Mouse (Mus musculus) kidney, adult 2 months (tissue): ENCODE measurements at regions not wholly inside any gene's neighbourhood (a gene's known extent, or its start where the extent isn't known, plus 50 kb on each side); places are given as distances from the start of the nearest gene placed in this dataset.

Source experiments
- DNase-seq: peaks from one replicate; pipeline ENCODE4 v3.0.0; 2021
- H3K27ac ChIP-seq: fragments of 200-500 bp; 2 replicates; pipeline ENCODE4 v1.5.1; 2012; ENCODE audit warnings: low read depth, low read length, control low read depth, inconsistent platforms; ENCODE audit not compliant: insufficient read depth
- H3K27me3 ChIP-seq: fragments of 200-500 bp; replicated peaks from 2 replicates; pipeline ENCODE4 v1.6.1; 2012; ENCODE audit warnings: mild to moderate bottlenecking, moderate library complexity, low read length, inconsistent platforms; ENCODE audit not compliant: control insufficient read depth, insufficient read depth
- H3K36me3 ChIP-seq: fragments of 200-500 bp; 2 replicates; pipeline ENCODE4 v1.6.1; 2012; ENCODE audit warnings: mild to moderate bottlenecking, moderate library complexity, low read length, inconsistent platforms; ENCODE audit not compliant: control insufficient read depth, insufficient read depth
- H3K4me1 ChIP-seq: fragments of 200-500 bp; 2 replicates; pipeline ENCODE4 v1.6.1; 2011; ENCODE audit warnings: low read length; ENCODE audit not compliant: control insufficient read depth, insufficient read depth
- H3K4me3 ChIP-seq: fragments of 200-500 bp; 2 replicates; pipeline ENCODE4 v1.5.1; 2011; ENCODE audit warnings: mild to moderate bottlenecking, low read depth, low read length, control low read depth; ENCODE audit not compliant: insufficient read depth
- CTCF ChIP-seq: fragments of 200-500 bp; conservative IDR thresholded peaks from 2 replicates; pipeline ENCODE4 v1.5.1; 2011; ENCODE audit warnings: low read depth, mild to moderate bottlenecking, control low read depth, low read length, moderate library complexity, mixed read lengths; ENCODE audit not compliant: insufficient read depth, insufficient read length
- POLR2A ChIP-seq: fragments of 200-500 bp; IDR thresholded peaks from one replicate; pipeline ENCODE4 v1.6.1; 2011; ENCODE audit warnings: low read depth, low read length, control low read depth
- WGBS: fragments of 180-500 bp; shearing (Covaris S2); methylation state at CpG from one replicate; pipeline ENCODE4 v1.1.7; 2018; 5-methylcytosine and 5-hydroxymethylcytosine counted together

DNA sequence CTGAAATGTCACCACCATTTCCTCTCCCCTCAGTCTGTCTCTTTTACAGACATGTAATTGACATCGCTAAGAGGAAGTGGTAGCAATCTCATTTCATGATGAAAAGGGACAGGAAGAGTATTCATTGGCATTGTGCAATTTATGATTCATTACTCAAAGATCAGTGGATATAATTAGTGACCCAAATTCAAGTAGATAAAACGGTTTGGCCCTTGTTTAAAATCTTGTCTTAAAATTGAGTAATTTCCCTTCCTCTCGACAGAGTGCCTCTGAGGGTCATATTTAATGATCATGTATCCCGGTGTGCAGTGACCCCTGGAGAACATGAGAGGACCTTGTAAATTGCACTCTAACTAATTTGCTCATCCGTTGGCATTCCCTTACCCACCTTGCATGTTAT, 371.0 kb downstream of the Tmem114 start:
- no peak for DNase-seq
- Histone ChIP-seq H3K27ac (no peak overlapping the region), H3K36me3 (no peaks in the 10 kb centered on the region), H3K4me1 (no peaks in the 10 kb centered on the region), H3K4me3 (no peak overlapping the region), H3K27me3 (no peaks in the 10 kb centered on the region)
- 16% methylated on average over 5 of the region's 5 CpGs for WGBS
- no peak for TF ChIP-seq CTCF
- no peak for TF ChIP-seq POLR2A

- WGBS: 62% methylated on average over 3 of the region's 3 CpGs
- Histone ChIP-seq H3K4me3 (no peak overlapping the region), H3K4me1 (no peaks in the 10 kb centered on the region), H3K36me3 (no peaks in the 10 kb centered on the region), H3K27me3 (no peaks in the 10 kb centered on the region), H3K27ac (no peak overlapping the region)
- no peak for TF ChIP-seq POLR2A
- no peak for TF ChIP-seq CTCF
- no peak for DNase-seq
Measured at GRCm38 (mm10) chr16:8008966-8009365, 416.0 kb downstream of the Tmem114 start.

GRCm38 (mm10) chr16:8006631-8007030, 418.3 kb downstream of the Tmem114 start:
- no peaks in the 10 kb centered on the region for H3K27me3 ChIP-seq
- no peaks in the 10 kb centered on the region for H3K4me1 ChIP-seq
- no peak for DNase-seq
- H3K36me3 ChIP-seq: no peaks in the 10 kb centered on the region
- no peak for TF ChIP-seq POLR2A
- no peak for TF ChIP-seq CTCF
- no peak overlapping the region for H3K27ac ChIP-seq
- 85% methylated on average over 3 of the region's 3 CpGs for WGBS
- no peak overlapping the region for H3K4me3 ChIP-seq

DNA sequence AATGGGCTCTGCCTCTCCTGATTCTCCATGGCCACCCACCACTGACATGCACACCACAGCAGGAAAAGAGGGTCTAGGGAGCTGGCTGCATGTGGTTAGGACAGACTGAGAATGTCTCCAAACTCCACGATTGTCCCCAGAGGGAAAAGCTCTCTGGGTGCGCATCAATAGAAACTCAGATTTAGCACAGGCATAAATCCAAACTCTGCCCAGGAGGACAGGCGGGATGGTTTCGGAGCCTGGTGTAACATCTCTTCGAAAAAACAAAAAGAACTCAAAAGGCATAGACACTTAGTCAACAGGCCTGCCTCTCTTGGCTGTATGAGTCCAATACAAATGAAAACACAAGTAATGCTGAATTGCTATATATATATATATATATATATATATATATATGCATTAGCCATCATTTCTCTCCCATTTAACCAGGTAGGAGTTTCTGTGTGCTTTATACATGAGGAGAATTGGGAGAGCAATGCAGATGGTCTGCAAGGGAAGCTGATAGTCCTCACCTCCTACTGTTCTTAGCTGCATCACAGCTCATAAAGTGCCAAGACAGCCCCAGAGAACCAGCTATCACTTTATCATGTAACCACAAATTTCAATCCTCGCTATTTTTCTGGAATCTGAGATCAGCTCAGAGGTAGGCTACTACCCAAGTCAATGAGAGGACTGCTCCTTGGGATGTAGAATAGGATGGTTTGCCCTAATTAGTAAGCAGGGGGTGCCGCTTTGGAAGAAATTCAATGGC, 422.4 kb downstream of the Tmem114 start:
- no peak overlapping the region for H3K27ac ChIP-seq

GRCm38 (mm10) chr16:7982816-7983215, 442.1 kb downstream of the Tmem114 start:
- WGBS: 26% methylated on average over 10 of the region's 10 CpGs
- no peaks in the 10 kb centered on the region for H3K27me3 ChIP-seq
- H3K4me3 ChIP-seq: no peak overlapping the region
- H3K4me1 ChIP-seq: no peaks in the 10 kb centered on the region
- no peak overlapping the region for H3K27ac ChIP-seq
- no peaks in the 10 kb centered on the region for H3K36me3 ChIP-seq
- no peak for DNase-seq
- no peak for TF ChIP-seq CTCF
- no peak for TF ChIP-seq POLR2A

More for the DNA sequence above, 422.4 kb downstream of the Tmem114 start:
- Histone ChIP-seq H3K27me3 (no peaks in the 10 kb centered on the region), H3K4me1 (no peaks in the 10 kb centered on the region), H3K36me3 (no peaks in the 10 kb centered on the region), H3K4me3 (no peak overlapping the region)
- DNase-seq: no peak
- no peak for TF ChIP-seq CTCF
- TF ChIP-seq POLR2A: no peak
- WGBS: 82% methylated on average over 7 of the region's 7 CpGs

DNA sequence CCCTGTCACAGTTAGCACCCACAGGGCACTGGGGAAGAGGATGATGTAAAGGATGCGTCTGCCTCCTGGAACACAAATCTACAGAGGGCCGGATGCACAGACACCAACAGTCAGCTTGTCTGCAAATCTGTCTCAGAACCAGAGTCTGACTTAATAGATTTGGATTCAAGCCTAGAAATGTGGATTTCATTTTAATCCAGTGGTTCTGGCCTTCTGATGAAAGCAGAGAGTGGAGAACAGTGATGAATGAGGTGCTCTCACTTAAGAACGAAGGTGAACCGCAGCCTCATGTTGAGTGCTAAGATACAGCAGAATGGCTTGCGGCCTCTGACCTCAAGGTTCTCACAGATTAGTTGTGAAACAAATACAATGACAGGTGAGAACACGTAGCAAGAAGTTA, 446.5 kb downstream of the Tmem114 start:
- Histone ChIP-seq H3K4me1 (no peaks in the 10 kb centered on the region), H3K27ac (no peak overlapping the region), H3K4me3 (no peak overlapping the region), H3K27me3 (no peaks in the 10 kb centered on the region), H3K36me3 (no peaks in the 10 kb centered on the region)
- TF ChIP-seq POLR2A (no peak), CTCF (no peak)
- DNase-seq: no peak
- WGBS: 71% methylated on average over 6 of the region's 6 CpGs

GRCm38 (mm10) chr16:7951616-7952015, 473.3 kb downstream of the Tmem114 start:
- TF ChIP-seq POLR2A (no peak), CTCF (no peak)
- 73% methylated on average over 2 of the region's 2 CpGs for WGBS
- H3K27me3 ChIP-seq: no peaks in the 10 kb centered on the region; the same call in 1 of the 2 replicates
- H3K4me3 ChIP-seq: no peak overlapping the region
- no peak for DNase-seq
- H3K36me3 ChIP-seq: no peaks in the 10 kb centered on the region
- no peak overlapping the region for H3K27ac ChIP-seq
- no peaks in the 10 kb centered on the region for H3K4me1 ChIP-seq
